Mouse (Mus musculus): ENCODE data around the gene Use1. TPM values are rescaled to one million over a fixed set of nuclear protein-coding genes. Genes with fewer than 3 reads are reported as not detected.
"Not testable (repeated sequence)": the region's sequence is repeated elsewhere in the genome, so short reads cannot be mapped to it uniquely, and the experiment has no call there.

Use1 gene
- polyA plus RNA-seq (2012; rRNA removed): 111 and 127 TPM in 2 replicates

- H3K27ac ChIP-seq (ENCODE audit: insufficient read depth, low read depth, low read length): peak within 1 kb of the TSS; percentile 94
- TF ChIP-seq CTCF (conservative IDR thresholded peaks at IDR 0.05; ENCODE audit: insufficient read depth, insufficient read length, low read depth, low read length) (no peak), POLR2A (IDR thresholded peaks at IDR 0.05; ENCODE audit: low read depth, low read length) (peak; percentile 65)
- no peaks in the 10 kb centered on the region for H3K36me3 ChIP-seq (ENCODE audit: control insufficient read depth, insufficient read depth, low read length)
- no peaks in the 10 kb centered on the region; the same call in 1 of the 2 replicates for H3K4me1 ChIP-seq (ENCODE audit: control insufficient read depth, insufficient read depth, low read length)
- H3K27me3 ChIP-seq (replicated peaks; ENCODE audit: control insufficient read depth, insufficient read depth, low read length): no peaks in the 10 kb centered on the region
- peak; percentile 97 for DNase-seq
- under 1% methylated on average over 56 of the region's 56 CpGs for WGBS
- H3K4me3 ChIP-seq (ENCODE audit: insufficient read depth, low read depth, low read length): peak within 1 kb of the TSS; percentile 76
These were observed at the start of gene Use1 for GRCm38 (mm10) chr8:71366771-71367528. Gene Use1 (plus strand): TSS chr8:71366848.

- WGBS: 75% methylated on average over 5 of the region's 5 CpGs
These were observed 48.0 kb upstream of the Use1 start for GRCm38 (mm10) chr8:71318610-71319009.

GRCm38 (mm10) chr8:71319760-71320159 lies 46.9 kb upstream of the Use1 start:
- 81% methylated on average over 2 of the region's 2 CpGs for WGBS
- H3K4me1 ChIP-seq (ENCODE audit: control insufficient read depth, insufficient read depth, low read length); H3K27me3 ChIP-seq (replicated peaks; ENCODE audit: control insufficient read depth, insufficient read depth, low read length); DNase-seq; H3K27ac ChIP-seq (ENCODE audit: insufficient read depth, low read depth, low read length); H3K4me3 ChIP-seq (ENCODE audit: insufficient read depth, low read depth, low read length); H3K36me3 ChIP-seq (ENCODE audit: control insufficient read depth, insufficient read depth, low read length): not testable (repeated sequence)

More at GRCm38 (mm10) chr8:71318610-71319009, 48.0 kb upstream of the Use1 start:
- H3K4me1 ChIP-seq (ENCODE audit: control insufficient read depth, insufficient read depth, low read length); H3K27ac ChIP-seq (ENCODE audit: insufficient read depth, low read depth, low read length); H3K4me3 ChIP-seq (ENCODE audit: insufficient read depth, low read depth, low read length); H3K36me3 ChIP-seq (ENCODE audit: control insufficient read depth, insufficient read depth, low read length); DNase-seq; H3K27me3 ChIP-seq (replicated peaks; ENCODE audit: control insufficient read depth, insufficient read depth, low read length): not testable (repeated sequence)

- no peak for DNase-seq
- H3K4me3 ChIP-seq (ENCODE audit: insufficient read depth, low read depth, low read length): no peak overlapping the region
- no peak overlapping the region for H3K27ac ChIP-seq (ENCODE audit: insufficient read depth, low read depth, low read length)
- no peaks in the 10 kb centered on the region for H3K27me3 ChIP-seq (replicated peaks; ENCODE audit: control insufficient read depth, insufficient read depth, low read length)
- H3K4me1 ChIP-seq (ENCODE audit: control insufficient read depth, insufficient read depth, low read length): no peaks in the 10 kb centered on the region
- 89% methylated on average over 3 of the region's 3 CpGs for whole genome bisulfite sequencing
- H3K36me3 ChIP-seq (ENCODE audit: control insufficient read depth, insufficient read depth, low read length): no peaks in the 10 kb centered on the region
- no peak for TF ChIP-seq CTCF (conservative IDR thresholded peaks at IDR 0.05; ENCODE audit: insufficient read depth, insufficient read length, low read depth, low read length)
- no peak for TF ChIP-seq POLR2A (IDR thresholded peaks at IDR 0.05; ENCODE audit: low read depth, low read length)
These were observed 43.7 kb upstream of the Use1 start for GRCm38 (mm10) chr8:71322939-71323338.

- Histone ChIP-seq H3K4me1 (ENCODE audit: control insufficient read depth, insufficient read depth, low read length) (no peaks in the 10 kb centered on the region), H3K27ac (ENCODE audit: insufficient read depth, low read depth, low read length) (no peak overlapping the region), H3K4me3 (ENCODE audit: insufficient read depth, low read depth, low read length) (no peak overlapping the region), H3K36me3 (ENCODE audit: control insufficient read depth, insufficient read depth, low read length) (no peaks in the 10 kb centered on the region), H3K27me3 (replicated peaks; ENCODE audit: control insufficient read depth, insufficient read depth, low read length) (no peaks in the 10 kb centered on the region)
- WGBS: 86% methylated on average over 1 of the region's 1 CpGs
- TF ChIP-seq POLR2A (IDR thresholded peaks at IDR 0.05; ENCODE audit: low read depth, low read length): no peak
- peak; percentile 82 for TF ChIP-seq CTCF (conservative IDR thresholded peaks at IDR 0.05; ENCODE audit: insufficient read depth, insufficient read length, low read depth, low read length)
- peak; percentile 45 for DNase-seq
These were observed 41.8 kb upstream of the Use1 start for GRCm38 (mm10) chr8:71324848-71325247.

- WGBS: 92% methylated on average over 6 of the region's 6 CpGs
- H3K4me3 ChIP-seq (ENCODE audit: insufficient read depth, low read depth, low read length); H3K27me3 ChIP-seq (replicated peaks; ENCODE audit: control insufficient read depth, insufficient read depth, low read length); H3K36me3 ChIP-seq (ENCODE audit: control insufficient read depth, insufficient read depth, low read length); DNase-seq; H3K27ac ChIP-seq (ENCODE audit: insufficient read depth, low read depth, low read length); H3K4me1 ChIP-seq (ENCODE audit: control insufficient read depth, insufficient read depth, low read length): not testable (repeated sequence)
These were observed 28.8 kb upstream of the Use1 start for GRCm38 (mm10) chr8:71337834-71338233.

- TF ChIP-seq POLR2A (IDR thresholded peaks at IDR 0.05; ENCODE audit: low read depth, low read length) (no peak), CTCF (conservative IDR thresholded peaks at IDR 0.05; ENCODE audit: insufficient read depth, insufficient read length, low read depth, low read length) (peak; percentile 66)
- peak; percentile 47 for DNase-seq
- WGBS: 88% methylated on average over 5 of the region's 5 CpGs
- Histone ChIP-seq H3K36me3 (ENCODE audit: control insufficient read depth, insufficient read depth, low read length) (no peaks in the 10 kb centered on the region), H3K27ac (ENCODE audit: insufficient read depth, low read depth, low read length) (no peak overlapping the region), H3K27me3 (replicated peaks; ENCODE audit: control insufficient read depth, insufficient read depth, low read length) (no peaks in the 10 kb centered on the region), H3K4me1 (ENCODE audit: control insufficient read depth, insufficient read depth, low read length) (no peaks in the 10 kb centered on the region), H3K4me3 (ENCODE audit: insufficient read depth, low read depth, low read length) (no peak overlapping the region)
These were observed 26.0 kb upstream of the Use1 start for GRCm38 (mm10) chr8:71340625-71341024.

GRCm38 (mm10) chr8:71346581-71346980 lies 20.1 kb upstream of the Use1 start:
- TF ChIP-seq CTCF (conservative IDR thresholded peaks at IDR 0.05; ENCODE audit: insufficient read depth, insufficient read length, low read depth, low read length): no peak
- no peak for TF ChIP-seq POLR2A (IDR thresholded peaks at IDR 0.05; ENCODE audit: low read depth, low read length)
- H3K27me3 ChIP-seq (replicated peaks; ENCODE audit: control insufficient read depth, insufficient read depth, low read length): no peaks in the 10 kb centered on the region
- no peak overlapping the region for H3K27ac ChIP-seq (ENCODE audit: insufficient read depth, low read depth, low read length)
- H3K4me3 ChIP-seq (ENCODE audit: insufficient read depth, low read depth, low read length): no peak overlapping the region
- no peak for DNase-seq
- H3K36me3 ChIP-seq (ENCODE audit: control insufficient read depth, insufficient read depth, low read length): no peaks in the 10 kb centered on the region
- WGBS: 79% methylated on average over 1 of the region's 1 CpGs
- H3K4me1 ChIP-seq (ENCODE audit: control insufficient read depth, insufficient read depth, low read length): no peaks in the 10 kb centered on the region

Data from kidney, adult 2 months (tissue).